Mouse (Mus musculus) gastrocnemius, postnatal 4 days (tissue): Measurements from ENCODE around the gene Ubr1. TPM values are rescaled to one million over a fixed set of nuclear protein-coding genes. Genes with fewer than 3 reads are reported as not detected.

Experiments used
- DNase-seq, 2 experiments: peaks; one replicate each; pipeline ENCODE4 v3.0.0; 2021 to 2022; ENCODE audit warnings: low spot score in 2 of 2, mixed read lengths in 2 of 2
- microRNA-seq: library from miRNA; unstranded; fragments of <30 nt; microRNA quantifications from one replicate; pipeline ENCODE4 v1.2.0, GENCODE M21; 2021
- total RNA-seq, 2 experiments: library from RNA; stranded (reverse); gene quantifications; 2 replicates each; pipeline ENCODE4 v1.2.3; 2021

Ubr1 gene
- total RNA-seq, 2 experiments from 2014 or later, result 21.6 to 22.3 TPM

DNA sequence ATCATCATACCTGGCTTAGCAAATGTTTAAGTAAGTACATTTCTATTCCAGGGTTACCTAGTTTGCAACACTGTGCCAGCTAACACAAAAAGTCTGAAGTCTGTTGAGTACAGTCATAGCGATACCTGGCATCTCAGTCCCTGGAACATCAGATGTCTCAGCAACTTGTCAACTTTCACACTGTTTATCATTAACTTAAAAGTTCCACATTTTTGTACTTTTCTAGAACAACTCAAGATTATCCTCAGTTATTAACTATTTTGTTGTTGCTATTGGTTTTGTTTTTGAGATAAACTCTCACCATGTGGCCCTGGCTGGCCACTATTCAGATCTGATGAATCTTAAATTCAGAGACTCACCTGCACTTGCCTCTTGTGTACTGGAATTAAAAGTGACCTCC lies 107.1 kb downstream of the Ubr1 start:
- DNase-seq, result no peak

DNA sequence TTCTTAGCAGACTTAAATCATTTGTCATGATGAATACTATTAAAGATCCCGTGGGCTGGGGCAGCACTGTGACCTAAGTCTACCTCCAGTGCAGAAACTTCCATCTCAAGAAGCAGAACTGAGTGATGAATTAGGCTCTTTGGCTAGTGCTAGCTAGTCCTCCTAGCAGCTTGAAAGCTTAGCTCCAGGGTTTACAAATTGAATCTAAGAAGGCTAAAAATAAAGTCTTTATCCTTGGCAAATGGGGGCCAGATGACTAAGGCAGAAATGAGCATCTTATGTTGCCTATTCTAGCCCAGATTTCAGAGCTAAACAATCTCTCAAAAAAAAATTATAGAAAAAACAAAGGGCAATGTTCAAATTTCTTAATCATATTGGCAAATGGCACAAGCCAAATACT lies 109.8 kb downstream of the Ubr1 start:
- DNase-seq, result no peak

DNA sequence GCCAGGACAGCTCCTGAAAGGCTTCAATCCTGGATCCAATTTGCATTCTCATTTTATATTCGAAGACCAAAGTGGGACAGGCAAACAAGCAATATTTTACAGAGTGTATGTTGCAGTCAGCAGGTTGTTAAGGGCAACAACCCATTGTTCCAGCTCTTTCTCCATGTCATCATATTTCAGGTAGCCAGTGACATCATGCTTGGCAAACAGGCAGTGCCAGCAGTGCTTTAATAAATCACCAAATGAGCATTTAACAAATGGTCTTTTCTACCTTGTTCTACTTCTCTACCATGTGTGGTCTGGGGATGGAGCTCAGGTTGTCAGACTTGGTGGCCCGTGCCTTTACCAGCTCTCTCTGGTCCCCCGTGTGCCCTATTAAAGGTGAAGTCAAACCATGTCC lies 112.4 kb downstream of the Ubr1 start:
- no peak for DNase-seq

DNA sequence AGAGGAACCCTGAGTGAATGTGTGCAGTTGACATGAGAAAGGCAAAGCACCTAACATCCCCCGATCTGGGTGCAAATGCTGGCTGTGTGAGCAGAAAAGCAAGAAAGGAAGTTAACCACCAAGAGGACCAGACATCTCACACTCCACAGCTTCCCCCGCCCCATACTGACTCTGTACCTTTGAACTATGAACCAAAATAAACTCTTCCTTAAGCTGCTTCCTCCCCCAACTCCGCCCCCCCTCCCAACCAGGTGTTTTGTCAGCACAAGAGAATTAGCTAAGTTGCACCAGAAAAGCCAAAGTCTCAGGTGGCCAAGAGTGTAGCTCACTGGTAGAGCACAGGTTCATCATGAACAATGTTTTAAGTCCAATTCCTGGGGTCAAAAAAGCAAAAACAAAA lies 117.4 kb downstream of the Ubr1 start:
- DNase-seq, result no peak

DNA sequence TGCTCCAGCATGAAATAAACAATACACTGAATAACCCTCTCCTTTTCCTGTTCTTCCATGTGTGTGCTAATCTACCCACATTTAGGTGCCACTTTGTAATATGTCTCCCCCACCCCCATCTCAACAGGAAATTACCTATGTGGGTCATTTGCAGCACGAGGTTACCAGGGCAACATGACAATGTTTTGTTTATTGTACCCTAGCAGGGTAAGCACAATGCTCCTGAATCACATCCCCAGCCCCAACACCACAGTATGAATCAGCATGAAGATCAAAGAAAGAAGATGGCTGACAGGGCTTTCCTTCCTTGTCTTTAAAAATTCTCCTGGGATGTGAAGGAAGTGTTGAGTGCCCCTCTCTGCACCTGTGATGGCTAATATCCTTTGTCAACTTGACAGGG lies 117.9 kb downstream of the Ubr1 start:
- DNase-seq, result no peak

DNA sequence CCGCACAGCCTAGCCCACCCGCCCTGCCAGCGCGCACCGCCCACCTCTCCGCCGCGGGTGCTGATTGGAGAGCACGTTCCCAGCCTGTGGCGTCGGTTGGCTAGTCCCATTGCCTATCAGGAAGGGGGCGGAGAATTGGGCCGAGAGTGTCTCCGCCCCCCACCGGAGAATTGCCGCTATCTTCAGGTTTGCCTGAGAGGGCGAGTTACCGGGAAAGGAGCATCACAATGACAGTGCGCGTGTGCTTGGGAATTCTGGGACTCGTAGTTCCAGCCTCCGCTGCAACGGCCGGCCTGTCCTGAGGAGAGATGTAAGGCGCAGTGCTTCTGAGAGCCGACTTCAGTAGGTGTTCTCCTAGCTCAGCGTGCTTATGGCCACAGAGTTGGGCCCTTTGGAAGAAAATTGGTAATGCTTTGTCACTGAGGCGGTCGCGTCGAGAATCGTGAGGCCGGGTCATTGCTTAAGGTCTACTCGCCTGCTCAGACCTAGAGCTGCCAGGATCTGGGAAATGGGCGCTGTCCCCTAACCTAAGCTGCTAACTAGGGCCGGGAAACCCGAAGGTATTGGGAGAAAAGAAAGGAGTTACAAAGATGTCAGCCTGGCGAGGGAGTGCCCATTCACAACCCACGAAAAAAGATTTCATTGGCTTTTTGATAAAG lies 120.0 kb downstream of the Ubr1 start, which contains the start of gene Ttbk2:
Gene Ttbk2 (minus strand): TSS at position 181 of the 659 bp plus-strand sequence.
- DNase-seq, result peak; percentile 93 to 96

DNA sequence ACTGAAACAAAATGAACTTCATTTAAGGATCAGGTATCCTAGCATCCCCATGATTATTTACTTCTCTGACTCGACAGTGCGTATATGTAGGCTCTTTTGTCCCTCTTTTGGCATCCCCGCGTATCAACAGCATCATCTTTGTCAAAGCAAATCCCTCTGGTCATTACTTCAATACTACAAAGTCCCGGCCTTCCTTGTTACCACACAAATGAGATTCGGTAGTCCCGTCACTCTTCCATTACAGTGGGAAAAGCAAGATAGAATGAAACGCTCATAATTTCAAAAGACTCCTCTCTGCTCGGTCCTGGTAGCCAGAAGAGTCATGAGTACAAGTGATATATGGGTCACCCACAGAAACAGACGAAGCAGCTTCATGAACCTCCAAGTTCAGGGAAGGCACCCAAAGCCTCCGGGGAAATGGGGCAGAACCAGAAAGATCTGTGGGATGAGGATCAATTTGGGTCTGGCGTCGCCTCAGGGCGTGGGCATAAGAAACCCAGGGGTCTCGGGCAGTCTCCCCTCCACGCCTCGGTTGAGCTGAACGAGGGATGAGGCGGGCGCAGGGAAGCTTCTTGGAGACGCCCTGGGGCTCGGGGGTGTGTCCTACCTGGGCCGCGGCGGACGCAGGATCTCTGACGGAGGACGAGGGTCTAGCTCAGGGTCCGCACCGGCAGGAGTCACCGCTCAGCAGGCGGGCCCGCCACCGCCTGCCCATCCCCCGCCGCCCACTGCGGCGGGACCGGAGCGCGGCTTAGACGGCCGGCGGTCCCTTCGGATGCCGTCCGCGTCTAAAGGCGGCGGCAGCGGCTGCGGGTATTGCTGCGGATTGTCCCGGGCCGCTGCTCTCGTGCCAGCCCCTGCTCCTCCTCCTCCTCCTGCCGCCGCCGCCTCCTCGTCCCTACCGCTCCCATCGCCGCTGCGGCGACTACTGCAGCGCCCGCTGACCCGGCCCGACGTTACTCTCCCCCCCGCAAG lies 120.8 kb downstream of the Ubr1 start, which contains the start of gene Cdan1:
Gene Cdan1 (minus strand): TSS at position 680 of the 975 bp plus-strand sequence.
- DNase-seq, result peak in 1 of 2 experiments; percentile 45

DNA sequence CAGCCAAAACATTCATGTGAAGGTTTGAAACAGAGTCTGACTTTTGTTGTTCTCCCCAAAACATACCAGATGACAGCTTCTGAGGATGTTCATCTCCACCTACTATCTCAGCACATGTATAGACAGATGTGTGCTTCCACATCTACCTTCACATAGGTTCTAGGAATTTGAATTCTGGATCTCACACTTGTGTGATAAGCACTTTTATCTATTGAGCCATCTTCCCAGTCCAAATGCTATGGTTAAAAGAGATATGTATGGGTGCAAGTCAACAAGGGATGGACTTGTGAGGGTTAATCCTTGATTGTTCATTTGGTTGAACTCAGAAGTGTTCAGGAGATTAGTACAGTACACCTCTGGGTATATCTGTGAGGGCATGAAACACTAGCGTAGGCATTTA lies 125.2 kb downstream of the Ubr1 start:
- no peak for DNase-seq

DNA sequence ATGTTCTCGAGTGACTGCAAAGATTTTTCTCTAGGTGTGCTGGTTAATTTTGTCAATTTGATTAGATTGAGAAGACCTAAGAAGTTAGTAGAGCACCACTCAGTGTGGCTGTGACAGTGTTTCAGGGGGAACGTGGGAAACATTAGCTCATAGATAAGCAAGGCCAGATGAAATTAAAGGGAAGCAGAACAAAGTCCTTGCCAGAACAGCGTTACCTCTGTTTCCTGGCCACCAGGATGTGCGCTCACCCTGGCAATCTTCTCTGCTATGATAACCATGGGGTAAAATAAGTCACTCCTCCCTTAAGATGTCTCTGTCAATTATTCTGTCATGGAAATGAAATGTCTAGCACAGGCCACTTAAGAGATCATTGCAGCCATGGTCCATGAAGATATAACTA lies 126.5 kb downstream of the Ubr1 start:
- DNase-seq, result no peak

DNA sequence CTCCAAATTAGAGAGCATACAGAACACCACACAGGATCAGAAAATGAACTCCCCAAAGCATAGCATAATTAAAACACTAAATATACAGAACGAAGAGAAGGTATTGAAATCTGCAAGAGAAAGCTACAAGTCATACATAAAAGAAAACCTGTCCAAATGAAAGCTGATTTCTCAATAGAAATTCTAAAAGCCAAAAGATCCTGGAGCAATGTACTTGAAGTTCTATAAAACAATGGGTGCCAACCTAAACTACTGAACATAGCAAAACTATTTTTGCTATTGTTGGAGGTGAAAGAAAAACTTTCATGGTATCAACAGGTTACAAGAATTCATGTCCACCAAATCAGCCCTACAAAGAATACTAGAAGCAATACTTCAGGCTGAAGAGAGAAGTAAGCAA lies 129.3 kb downstream of the Ubr1 start:
- DNase-seq, result no peak

DNA sequence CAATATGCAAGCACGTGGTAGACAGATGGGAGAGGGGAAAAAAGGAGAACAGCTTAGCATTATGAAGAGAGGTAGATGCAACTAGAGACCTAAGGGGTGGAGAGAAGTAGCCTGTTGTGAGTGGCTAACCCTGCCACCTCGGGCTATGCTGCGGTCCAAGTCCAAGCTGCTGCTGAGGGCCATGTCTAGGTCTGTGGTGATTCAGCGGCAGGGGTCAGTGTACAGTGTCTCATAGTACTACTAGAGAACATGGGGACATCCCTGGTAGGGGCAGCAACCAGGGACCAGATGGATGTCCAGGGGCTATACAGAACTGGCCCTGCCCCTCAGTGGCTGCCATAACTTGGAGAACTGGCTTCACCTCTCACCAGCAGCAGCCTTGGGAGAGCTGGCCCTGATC lies 135.3 kb downstream of the Ubr1 start:
- DNase-seq, result no peak

DNA sequence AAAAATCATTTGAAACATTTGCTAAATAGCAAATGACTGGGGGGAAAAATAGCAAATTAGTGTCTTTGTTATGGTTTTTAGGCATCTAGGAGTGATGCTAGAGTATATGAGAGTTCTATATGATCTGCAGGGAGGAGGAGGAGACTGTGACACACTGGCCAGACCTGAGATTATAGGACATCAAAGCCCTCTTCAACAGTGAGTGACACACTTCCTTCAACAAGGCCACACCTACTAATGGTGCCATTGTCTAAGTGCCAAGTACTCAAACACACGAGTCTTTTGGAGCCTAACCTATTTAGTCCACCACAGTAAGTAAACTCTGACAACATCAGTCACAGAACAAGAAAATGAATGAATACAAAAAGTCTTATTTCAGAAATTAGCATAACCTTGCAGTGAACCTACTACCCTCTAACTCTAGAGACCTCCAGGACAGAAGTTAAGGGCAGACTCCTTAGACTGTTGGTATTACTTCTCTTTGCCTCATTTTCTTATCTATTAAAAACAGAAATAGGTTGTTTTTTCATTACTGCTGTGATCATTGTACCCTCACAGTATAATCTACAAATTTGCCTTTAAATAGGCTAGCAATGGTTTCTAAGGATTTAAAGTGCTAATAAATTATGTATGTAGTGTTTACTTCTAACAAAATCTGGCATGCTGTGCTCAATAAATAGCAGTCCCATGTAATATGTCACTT lies 143.4 kb downstream of the Ubr1 start:
- DNase-seq, result no peak

Small RNA genes within 50 kb of the gene (microRNA-seq; reads per million reads assigned to microRNA genes)
- not detected for gene Gm44325

Other genes with a start within 250 kb of the Ubr1 start
- gene Cdan1, start 120.6 kb downstream of the Ubr1 start, total RNA-seq, result 10 to 100 TPM; 11.0 to 13.1 TPM
- 10 to 100 TPM; 17.1 to 17.4 TPM for gene Ttbk2, start 120.1 kb downstream of the Ubr1 start, total RNA-seq
- gene Tmem62, start 6.3 kb upstream of the Ubr1 start, total RNA-seq, result 1 to 10 TPM; 2.4 to 2.5 TPM
- 10 to 100 TPM; 22.2 to 22.4 TPM for gene Ccndbp1, start 37.7 kb upstream of the Ubr1 start, total RNA-seq
- gene Epb42, start 66.4 kb upstream of the Ubr1 start, total RNA-seq, result under 1 TPM; 0.52 to 0.57 TPM
- gene Tgm5, start 115.1 kb upstream of the Ubr1 start, total RNA-seq, result under 1 TPM in 1 of 2 experiments, not detected in 1; 0.17 TPM
- not detected for gene Tgm7, start 139.1 kb upstream of the Ubr1 start, total RNA-seq
- 10 to 100 TPM; 12.8 to 13.7 TPM for gene Adal, start 169.7 kb upstream of the Ubr1 start, total RNA-seq
- 1 to 10 TPM; 5.6 to 6.4 TPM for gene Lcmt2, start 169.9 kb upstream of the Ubr1 start, total RNA-seq
- gene Tubgcp4, start 199.9 kb upstream of the Ubr1 start, total RNA-seq, result 10 to 100 TPM; 20.8 to 23.1 TPM
- gene Zscan29, start 200.4 kb upstream of the Ubr1 start, total RNA-seq, result 1 to 10 TPM; 7.3 to 9.0 TPM